Mouse (Mus musculus) telencephalon, adult 2 months (tissue): ENCODE data around the gene Dmrtb1.

Source experiments
- DNase-seq: peaks from one replicate; pipeline ENCODE4 v3.0.0-alpha.2; 2011; ENCODE audit warnings: low read depth, low spot score

The Dmrtb1 gene

DNA sequence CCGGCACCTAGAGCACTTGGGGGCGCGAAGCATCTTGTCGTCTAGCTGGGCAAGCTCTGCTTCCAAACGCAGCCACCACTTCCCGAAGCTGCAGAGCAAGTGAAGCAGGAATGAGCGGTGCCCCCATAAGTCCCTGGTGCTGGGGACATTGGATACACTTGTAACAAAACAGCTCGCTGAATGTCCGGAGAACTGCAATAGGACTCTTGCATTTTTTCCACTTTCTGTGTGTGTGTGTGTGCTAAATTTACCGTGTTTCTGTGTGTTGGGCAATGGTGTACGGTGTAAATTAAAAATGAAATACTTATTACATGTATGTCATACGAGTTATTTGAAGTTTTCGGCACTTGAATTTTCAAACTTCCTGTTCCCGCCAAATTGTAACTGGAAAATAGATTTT lies at the start of gene Dmrtb1:
Gene Dmrtb1, minus strand, starts transcription at position 101 of the 400 bp plus-strand sequence.
- no peak for DNase-seq

DNA sequence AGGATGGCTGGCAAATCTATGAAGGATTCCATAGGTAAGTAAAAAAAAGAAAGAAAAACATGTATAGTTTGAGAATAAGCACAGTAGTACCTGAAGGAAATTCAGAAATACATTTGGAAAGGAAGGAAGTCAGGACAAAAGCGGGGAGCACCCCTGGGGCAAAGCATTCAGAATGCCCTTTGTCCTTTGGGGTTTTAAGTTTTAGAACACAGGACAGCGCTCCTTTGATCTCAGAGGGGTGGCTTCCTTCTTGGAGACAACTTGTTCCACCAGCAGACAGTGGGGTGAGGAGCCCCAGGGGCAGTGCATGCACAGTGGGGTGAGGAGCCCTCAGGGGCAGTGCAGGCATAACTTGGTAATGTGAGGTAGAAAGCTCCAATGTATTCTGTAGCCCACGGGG lies 49.6 kb upstream of the Dmrtb1 start:
- no peak for DNase-seq

DNA sequence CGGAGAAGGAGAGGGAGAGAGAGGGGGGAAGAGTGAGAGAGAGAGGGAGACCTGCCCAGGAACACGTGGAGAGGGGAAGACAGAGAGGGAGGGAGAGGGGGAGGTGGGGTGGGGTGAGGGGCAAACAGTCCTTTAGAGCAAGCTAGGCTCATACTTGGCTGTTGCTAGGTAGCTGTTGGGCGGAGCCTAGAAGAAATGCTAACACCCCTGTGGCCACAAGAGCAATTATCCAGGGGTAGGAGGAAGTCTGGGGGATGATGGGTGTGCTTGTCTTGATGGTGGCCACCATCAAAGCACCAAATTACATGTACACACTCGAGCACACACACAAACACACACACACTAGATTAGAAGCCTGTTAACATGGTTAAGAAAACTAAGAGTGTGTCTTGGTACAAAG lies 48.6 kb upstream of the Dmrtb1 start:
- DNase-seq = no peak

DNA sequence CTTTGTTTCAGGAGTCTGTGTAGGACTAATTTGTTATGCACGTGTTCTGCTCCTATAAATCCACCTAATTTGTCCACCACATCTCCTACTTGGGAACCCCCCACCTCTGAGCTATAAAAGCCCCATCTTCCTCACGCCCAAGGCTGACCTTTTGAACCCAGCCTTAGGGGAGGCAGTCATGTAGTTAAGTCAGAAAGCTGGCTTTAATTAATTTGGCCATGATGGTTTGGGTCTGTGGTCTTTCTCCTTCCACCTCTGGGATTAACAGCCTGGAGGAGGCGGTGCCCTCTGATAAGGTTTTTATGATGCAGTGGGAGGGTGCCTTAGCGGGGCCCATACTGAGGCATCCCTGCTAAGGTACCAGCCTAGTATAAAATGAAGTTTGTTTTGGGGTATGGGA lies 48.2 kb upstream of the Dmrtb1 start:
- DNase-seq = no peak

DNA sequence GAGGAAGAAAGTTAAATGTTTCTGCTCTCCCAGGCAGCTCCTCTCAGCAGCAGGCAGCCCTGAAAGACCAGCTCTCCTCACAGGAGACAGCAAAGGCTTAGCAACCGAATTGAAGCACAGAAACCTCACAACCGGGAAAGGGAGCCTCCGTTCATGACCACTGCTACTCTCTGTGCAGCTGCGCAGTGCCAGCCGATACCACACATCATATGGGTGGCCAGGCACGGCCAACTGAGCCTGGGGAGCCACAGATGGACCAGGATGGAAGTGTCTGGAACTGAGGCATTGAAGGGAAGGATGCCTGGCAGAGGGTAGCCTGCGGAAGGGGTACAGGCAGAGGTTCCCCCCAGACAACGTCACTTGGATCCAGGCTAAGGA lies 47.0 kb upstream of the Dmrtb1 start:
- no peak for DNase-seq

DNA sequence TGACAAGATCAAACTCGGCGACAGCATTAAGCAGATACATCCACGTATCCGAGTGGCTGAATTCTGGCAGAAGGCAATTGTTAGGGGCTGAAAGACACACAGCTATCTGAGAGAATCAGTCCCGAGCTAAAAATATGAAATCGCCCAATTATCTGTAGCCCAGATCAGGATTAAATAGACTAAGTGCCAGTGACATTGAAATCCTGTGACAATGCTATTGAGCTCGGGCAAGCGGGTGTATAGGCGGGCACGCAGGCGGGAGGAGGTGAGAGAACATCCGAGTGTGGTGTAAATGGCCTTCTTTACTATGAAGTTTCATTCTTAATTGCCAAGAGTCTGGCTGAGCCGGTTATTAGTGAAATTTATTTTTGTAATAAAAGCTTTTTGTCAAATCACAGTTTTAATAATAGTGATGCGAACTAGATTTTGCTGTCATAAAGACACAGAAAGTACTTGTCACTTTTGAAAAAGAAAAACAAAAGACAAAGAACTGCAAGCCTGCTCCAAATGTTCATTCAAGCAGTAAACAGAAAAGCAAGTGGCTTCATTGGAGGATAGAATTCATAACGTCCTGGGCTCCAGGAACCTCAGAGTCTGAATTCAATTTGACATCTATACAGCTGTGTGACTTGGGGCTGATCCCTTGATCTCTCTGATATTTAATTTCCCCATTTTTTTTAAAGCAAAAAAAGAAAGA lies 46.5 kb upstream of the Dmrtb1 start:
- DNase-seq = no peak

DNA sequence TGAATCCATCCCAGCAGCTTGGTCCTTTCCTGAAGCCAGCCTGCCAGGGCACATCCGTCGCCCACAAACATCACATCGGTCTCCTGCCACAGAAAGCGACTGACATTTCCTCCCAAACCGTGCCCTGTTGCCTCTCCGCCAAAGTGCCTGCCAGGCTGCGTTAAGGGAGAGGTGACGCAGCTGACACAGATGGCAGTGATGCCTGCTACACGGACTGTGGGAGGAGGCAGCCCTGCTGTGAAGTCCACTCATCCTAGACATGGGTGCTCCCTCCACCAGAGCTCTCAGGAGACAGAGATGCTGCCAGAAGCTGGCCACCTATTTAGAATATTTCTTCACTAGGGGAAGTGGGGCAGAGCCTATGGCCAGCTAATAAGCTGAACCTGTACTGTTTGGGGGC lies 41.4 kb upstream of the Dmrtb1 start:
- DNase-seq = no peak

DNA sequence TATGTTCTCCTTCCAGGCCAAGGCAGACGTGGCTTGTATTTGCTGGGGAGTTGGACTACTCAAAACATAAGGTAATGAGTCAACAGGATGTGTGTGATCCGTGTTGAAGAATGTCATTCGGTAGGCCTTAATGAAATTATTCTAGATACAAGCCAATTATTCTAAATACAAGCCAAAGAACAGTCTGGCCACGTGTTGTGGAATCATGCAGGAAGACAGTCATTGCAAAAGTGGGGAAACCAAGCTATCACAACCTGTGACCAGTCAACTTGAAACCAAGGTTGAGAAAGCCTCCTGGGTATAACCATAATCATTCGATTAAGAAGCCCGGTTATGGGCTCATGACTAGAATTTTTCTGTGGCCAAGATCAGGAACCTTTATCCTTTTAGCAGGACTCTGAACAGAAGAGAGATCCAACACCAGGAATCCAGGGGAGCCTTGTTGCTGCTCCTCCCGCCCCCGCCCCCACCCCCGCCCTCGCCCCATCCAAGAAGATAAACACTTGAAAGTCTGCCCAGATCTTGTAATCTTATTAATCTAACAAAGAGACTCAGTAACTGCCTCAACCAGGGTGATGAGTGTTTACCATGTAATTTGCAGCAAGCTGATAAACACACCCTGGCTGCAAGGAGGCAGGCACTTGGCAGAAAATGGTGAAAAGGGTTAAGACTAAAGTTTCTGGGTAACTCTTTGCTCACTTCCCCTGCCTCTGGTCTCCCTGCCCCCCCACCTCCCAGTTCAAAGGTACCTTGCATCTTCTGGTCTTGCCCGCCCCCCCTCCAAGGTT lies 36.2 kb upstream of the Dmrtb1 start:
- DNase-seq = no peak

DNA sequence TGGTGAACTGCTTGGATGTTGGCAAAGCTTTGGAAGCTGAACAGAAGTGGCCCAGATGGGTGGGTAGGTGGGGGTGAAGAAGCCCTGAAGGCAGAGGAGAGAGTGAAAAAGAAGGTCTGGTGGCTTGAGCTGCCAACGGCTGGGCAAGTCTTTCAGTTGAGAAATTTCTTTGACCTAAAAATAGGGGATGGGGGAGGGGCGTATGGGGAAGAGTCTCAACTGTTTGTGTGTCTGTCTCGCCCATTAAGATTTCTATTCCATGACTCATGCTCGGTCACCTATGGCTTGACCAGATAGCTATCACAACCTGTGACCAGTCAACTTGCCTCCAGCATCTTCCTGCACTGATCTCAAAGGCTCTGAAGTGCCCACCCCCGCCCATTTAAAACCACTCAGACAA lies 35.1 kb upstream of the Dmrtb1 start:
- no peak for DNase-seq

DNA sequence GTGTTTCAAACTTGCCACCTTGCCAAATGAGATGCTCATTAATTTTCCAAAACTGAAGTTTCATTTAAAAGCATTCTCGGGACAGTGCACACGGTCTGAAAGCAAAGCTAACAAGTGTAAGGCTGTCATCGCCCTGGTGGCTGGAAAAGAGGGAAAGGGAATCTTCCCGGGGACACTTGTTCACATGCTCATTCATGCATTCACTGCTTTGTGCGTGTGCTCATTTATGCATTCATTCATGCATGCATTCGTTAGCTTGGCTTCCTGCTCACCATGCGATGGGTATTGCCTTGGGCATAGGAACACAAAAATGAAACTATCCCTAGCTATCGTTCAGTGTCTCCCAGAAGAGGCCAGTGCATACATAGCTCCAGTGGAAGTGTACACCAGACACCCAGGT lies 34.7 kb upstream of the Dmrtb1 start:
- no peak for DNase-seq

DNA sequence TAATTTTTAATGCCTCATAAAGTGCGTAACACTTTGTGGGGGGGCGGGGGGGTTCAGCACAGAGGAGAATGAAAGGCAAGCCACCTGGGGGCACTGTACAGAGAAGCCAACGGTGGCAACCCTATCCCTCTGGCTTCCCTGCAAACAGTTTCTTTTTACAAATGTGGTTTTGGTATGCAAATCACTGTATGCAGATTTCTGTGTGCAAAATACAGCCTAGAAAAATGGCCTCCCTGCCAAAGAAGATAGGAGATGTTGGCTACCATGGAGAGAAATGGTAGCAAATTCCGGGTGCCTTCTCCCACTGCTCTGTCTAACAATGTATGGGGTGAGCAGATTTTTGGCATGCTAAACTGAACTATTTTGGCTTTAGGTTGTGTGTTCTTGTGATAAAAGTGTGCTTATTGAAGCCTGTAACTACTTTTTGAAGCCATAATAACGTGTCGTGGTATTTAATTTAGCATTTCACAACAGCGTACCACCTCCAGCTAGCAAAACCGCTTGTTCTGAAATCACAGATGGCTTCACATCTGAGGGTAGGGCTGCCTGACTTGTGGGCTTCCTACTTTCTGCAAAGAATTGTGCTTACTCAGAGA lies 33.8 kb upstream of the Dmrtb1 start:
- peak; percentile 86 for DNase-seq

DNA sequence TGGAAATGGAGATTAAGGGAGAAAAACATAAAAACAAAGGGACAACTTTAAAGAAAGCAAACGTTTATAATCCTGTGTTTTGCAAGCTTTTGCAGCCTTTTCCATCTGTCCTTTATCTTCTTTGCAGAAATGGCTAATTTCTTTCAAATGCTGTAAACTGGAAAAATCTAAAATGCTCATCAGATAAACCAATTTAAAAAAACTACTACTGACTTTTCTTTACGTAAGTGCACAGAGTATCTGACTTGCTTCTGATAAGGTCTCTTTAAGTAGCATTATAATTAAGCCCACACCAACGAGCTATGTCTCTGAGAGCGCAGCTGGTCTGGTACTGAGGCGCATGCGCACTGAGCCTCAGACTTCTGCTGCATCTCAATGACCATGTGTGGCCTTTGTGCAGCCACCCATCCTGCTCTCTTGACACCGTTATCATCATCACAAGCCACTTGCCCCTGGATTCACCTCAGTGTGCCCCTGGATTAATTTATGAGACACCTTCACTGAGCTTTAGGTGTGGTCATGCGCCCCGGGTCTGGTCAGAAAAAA lies 32.8 kb upstream of the Dmrtb1 start:
- DNase-seq = no peak

DNA sequence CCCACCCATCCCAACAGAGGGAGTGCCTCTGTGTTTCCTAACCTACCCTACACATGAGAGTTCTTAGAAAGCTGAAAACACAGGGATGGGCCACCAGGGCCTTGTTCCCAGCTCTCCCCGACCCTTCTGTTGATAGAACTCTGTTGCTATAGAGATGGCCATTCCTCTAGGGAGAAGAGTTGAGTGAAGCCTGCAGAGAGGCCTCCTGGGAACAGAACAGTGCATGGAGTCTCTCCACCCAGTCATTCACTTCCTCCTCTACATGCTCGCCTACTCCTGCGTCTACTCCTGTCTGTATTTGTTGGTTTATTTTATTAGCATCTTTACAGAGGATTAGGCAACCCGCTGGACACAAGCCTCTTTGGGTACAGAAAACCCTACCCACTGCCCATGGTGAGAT lies 22.9 kb upstream of the Dmrtb1 start:
- DNase-seq = no peak

DNA sequence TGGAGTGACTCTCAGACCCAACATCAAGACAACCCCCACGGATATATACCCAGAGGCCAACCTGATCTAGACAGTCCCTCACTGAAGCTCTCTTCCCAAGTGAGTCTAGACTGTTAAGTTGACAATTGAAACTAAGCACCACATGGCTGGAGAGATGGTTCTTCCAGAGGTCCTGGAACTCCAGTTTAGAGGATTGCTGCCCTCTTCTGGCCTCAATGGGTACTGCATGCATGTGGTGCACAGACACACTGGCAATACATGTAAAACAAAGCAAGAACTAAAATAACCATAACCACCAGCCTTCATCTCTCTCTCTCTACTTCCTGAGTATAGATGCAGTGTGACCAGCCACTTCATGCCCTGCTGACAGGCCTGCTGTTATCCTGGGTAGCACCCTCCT lies 20.2 kb upstream of the Dmrtb1 start:
- DNase-seq = no peak

DNA sequence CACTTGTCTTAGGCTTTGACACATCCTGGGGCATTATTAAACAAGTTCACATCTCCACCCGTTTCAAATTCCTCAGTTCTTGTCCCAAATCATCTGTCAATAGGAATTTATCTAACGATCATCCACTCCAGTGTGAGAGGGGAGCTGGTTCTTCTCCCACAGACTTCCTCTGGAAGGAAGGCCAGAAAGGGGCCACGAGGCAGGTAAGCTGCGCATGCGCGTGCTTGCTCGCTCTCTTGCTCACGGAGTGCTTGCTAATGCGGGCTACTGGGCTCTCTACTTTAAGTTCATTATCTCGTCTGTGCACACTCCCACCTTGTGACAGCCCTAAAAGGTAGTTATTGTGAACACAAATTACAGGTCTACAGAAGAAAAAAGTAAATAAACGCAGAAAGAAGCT lies 17.6 kb upstream of the Dmrtb1 start:
- no peak for DNase-seq

DNA sequence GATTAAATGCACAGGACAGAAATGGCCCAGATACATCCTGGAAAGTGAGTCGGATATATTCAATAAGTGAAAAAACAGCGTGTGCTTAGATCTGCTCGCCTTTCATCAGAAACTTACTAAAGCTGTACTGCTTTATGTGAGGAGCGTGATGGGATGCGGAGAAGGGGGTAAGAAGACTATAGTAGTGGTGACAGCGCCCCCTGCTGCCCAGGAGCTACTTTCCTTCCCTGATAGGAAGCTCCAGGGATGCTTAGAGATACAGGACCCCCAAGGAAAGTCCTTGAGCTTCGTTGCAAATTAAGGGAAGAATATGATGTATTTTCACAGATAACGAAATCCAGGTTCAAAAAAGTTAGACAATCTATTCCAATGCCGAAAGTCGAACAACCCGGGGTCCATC lies 17.1 kb upstream of the Dmrtb1 start:
- DNase-seq = no peak

DNA sequence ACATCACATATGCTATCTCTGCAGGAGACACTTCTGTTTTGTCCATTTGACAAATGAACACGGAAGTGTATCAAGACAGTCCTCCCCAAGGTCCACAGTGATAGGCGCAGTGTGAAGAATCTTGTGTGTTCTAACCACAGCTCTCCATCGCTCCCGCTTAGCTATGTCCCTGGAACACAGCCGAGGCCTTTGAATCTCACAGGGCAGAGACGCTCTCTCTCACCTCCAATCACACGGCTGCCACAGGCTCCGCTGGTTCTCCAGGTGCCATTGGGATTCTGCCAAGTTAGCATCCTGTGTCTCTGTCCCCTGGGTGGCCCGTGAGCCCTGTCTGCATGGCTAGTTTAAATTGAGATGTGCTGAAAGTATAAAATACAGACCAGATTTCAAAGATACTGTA lies 15.2 kb upstream of the Dmrtb1 start:
- DNase-seq = no peak

DNA sequence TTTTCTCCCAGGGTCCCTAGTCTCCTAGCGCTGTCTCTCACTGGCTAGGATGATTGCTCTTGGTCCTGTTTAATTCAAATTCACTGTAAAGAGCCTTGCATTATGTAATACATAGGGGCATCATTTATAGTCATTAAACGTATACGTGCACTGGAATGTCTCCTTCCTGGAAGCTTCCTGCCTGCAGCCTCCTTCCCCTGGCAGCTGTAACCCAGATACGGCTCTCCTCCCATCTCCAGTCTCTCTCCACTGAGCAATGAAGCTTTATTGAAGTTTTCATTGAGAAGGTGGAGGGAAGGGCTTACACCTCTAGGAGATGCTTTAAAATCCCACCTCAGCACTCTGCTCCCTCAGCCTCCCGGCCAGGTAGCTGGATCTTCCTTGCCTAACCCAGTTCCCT lies 9.8 kb upstream of the Dmrtb1 start:
- DNase-seq = no peak

DNA sequence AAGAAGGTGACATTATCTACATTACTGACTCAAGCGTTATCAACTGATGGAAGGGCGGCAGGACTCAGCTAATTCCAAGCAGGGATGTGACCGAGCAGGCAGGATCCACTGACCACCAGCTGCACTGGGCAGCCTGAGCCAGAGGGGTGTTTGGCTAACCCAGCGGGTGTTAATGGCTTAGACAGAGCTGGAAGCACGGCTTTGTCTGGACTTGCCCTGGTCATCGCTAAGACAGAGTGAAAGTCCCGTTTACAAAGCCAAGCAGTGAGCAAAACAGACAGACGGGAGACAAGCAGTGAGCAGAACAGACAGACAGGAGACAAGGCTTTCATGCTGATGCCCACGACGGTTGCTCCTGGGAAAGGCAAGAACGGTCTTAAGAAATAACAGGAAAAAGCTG lies 4.2 kb upstream of the Dmrtb1 start:
- DNase-seq = no peak

DNA sequence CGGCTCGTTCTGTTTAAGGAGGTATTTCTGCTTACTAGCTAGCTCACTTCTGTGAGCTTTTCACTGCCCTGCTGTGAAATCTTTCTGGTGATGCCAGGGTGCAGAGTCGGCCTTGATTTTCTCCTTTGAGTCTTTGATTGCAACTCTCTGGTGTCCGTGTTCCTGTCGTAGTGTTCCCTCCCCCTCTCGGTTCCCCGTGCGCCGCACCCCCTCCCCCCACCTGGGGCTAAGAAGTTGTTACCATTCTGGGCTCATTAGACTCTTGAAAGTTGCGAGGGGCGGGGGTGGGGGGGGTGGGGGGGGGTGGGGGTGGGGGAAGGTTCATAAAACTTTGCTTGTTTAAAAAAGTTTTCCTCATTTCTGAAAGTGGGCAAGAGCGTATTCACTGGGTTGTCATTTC lies 3.1 kb upstream of the Dmrtb1 start:
- DNase-seq = no peak

DNA sequence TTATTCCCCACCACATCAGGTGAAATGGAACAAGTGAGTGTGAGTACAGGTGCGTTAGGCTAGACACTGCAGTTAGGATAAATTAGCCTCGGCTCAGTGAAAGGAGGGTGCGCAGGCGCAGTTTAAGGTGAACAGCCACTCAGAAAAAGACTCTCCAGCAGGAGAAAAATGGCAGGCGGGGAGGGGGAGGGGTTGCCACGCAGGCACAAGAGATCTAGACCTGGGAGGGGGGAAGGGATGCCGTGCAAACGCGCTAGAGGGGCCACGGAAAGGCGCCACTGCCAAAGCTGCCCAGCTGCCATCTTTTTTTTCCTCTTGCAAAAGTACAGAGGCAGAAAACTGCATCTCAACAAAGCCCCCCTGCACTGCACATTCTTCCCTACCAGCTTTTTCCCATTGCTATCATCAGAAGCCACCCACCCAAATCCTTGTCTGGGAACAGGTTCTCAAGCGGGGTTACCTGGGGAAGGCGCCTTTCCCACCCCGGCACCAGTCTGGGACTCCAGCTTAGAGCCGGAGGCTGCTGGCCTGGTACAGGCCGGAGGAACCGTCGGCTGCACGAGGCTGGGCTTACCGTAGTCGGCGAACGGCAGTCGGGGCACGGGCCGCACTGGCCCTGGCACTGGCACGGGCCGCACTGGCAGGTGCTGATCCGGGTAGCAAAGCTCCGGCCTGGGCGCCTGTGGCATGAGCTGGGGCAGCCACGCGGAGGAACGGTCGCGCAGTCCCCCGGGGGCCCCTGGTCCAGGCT lies 849 bp downstream of the Dmrtb1 start:
- DNase-seq = no peak
